Mouse (Mus musculus) lung, adult 2 months (tissue): ENCODE measurements at regions not wholly inside any gene's neighbourhood (a gene's known extent, or its start where the extent isn't known, plus 50 kb on each side); places are given as distances from the start of the nearest gene placed in this dataset.

Experiments used
- DNase-seq: peaks from one replicate; pipeline ENCODE4 v3.0.0; 2022
- H3K4me1 ChIP-seq: fragments of 200-500 bp; 2 replicates; pipeline ENCODE4 v1.6.1; 2011; ENCODE audit warnings: low read length; ENCODE audit not compliant: control insufficient read depth, insufficient read depth
- H3K4me3 ChIP-seq: fragments of 200-500 bp; replicated peaks from 2 replicates; pipeline ENCODE3; 2011; ENCODE audit warnings: low read depth, mild to moderate bottlenecking, control low read depth, low read length; ENCODE audit errors: extremely low read depth
- CTCF ChIP-seq: fragments of 200-500 bp; IDR thresholded peaks from 2 replicates; pipeline ENCODE4 v1.5.1; 2011; ENCODE audit warnings: mild to moderate bottlenecking, low read length, control low read depth; ENCODE audit not compliant: insufficient read depth
- POLR2A ChIP-seq: fragments of 200-500 bp; IDR thresholded peaks from 2 replicates; pipeline ENCODE4 v1.6.1; 2011; ENCODE audit warnings: low read depth, mild to moderate bottlenecking, control low read depth, low read length, borderline replicate concordance; ENCODE audit errors: extremely low read depth
- WGBS: fragments of 180-500 bp; shearing (Covaris S2); methylation state at CpG from one replicate; pipeline ENCODE4 v1.1.7; 2018; 5-methylcytosine and 5-hydroxymethylcytosine counted together

DNA sequence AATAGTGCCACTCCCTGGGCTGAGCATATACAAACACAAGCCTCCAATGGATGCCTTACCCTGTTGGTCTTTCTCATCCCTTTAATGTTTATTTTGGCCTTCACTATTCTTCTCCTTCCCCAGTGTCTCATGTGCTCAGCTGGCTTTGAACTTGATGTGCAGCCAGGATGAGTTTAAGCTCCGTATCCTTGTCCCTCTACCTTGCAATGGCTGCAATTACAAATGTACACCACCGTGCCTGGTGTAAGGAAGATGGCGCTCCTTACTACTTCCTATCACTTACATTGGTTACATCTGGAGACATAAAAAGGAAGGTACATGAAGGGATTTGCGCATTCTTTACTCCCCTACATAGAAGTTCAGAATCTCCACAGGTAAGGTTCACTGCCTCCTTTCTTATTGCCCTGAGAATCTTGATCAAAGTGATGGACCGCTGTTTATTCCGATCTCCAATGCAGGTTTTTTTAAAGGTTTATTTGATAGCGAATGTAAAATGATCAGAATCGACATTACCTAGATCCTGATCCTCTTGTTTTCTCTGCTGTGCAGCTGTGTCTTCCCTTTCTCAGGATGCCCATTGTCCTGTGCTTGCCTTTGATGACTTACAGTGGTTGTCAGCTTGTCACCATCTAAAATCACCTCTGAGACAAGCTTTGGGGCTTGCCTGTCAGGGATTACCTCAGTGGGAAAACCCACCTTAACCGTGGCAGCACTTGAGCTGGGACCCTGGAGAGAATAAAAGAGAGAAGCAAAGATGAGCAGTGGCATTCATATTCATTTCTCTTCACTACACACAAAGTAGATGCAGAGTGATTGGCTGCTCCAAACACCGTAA, 178.1 kb downstream of the Ifng start:
- H3K4me3 ChIP-seq, result no peak overlapping the region
- DNase-seq, result no peak
- 91% methylated on average over 10 of the region's 10 CpGs for WGBS
- TF ChIP-seq CTCF, result no peak
- no peak for TF ChIP-seq POLR2A
- H3K4me1 ChIP-seq, result no peaks in the 10 kb centered on the region

DNA sequence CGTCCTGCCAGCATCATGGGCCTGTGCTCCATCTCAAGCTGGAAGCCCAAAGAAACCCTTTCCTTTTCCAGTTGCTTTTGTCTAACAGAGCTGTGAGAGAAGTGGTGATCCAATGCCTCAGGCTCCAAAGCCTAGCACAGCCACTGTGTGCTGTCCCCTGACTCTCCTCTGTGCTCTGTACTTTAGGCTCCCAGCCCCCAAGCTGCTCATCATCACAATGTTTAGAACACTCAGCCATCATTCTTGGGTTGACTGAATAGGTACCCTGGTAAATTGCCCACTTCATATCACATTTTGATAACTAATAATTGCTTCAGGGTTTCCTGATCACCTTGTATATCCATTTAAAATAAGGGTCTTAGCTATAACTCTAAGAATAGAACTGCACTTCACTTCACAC, 178.8 kb downstream of the Ifng start:
- 78% methylated on average over 1 of the region's 1 CpGs for WGBS
- DNase-seq, result no peak
- Histone ChIP-seq H3K4me3 (no peak overlapping the region), H3K4me1 (no peaks in the 10 kb centered on the region)
- no peak for TF ChIP-seq POLR2A
- no peak for TF ChIP-seq CTCF

DNA sequence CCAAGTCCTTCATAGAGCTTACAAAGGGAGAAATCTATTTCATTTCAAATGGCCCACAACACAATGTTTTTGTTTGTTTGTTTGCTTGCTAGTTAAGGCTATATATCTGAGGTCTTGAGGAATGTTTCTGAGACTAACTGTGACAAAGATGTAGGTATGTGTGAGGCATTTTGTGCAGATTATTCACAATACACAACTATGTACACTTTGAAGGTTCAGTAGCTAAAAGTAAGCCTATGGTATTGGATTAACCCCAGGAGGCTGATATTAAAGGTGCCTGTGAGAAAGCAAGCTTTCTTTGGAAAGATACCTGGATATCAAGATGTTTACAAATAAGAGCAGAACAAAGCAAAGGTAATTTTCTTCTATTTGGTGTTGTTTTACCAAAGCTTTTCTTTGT, 179.8 kb downstream of the Ifng start:
- no peak for DNase-seq
- H3K4me1 ChIP-seq, result no peaks in the 10 kb centered on the region
- no peak for TF ChIP-seq CTCF
- no peak for TF ChIP-seq POLR2A
- H3K4me3 ChIP-seq, result no peak overlapping the region

DNA sequence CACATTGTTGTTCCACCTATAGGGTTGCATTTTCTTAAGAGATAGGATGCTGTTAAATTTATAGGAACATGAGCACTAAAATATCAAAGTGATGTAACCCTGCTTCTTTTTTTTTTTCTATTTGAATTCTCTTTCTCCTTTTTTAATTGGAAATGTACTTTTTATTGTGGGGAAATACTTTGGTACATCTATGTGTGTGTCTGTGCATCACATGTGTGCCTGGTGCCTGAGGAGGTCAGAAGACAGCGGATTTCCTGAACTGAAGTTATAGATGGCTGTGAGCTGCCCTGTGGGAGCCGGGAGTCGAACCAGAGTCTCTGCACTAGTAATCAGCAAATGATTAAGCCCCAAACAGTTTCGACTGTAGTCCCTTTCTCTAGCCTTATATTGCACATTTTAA, 180.7 kb downstream of the Ifng start:
- WGBS, result 89% methylated on average over 4 of the region's 4 CpGs
- no peak for DNase-seq

DNA sequence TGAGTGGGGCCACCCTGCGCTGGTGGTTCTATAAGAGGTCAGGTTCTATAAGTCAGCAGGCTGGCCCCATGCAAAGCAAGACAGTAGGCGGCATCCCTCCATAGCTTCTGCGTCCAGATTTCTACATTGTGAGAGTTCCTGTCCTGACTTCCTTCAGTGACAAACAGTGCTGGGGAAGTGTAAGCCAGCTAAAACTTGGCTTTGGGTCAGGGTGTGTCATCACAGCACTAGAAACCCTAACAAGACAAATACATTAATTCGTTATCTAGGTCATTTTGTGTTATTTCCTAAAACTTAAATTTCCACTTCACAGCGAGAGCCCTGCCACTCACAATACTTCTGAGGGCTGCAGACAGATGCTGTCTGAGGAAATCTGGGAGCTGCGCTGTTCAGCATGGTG, 181.3 kb downstream of the Ifng start:
- TF ChIP-seq CTCF (no peak), POLR2A (no peak)
- WGBS, result 46% methylated on average over 6 of the region's 6 CpGs
- Histone ChIP-seq H3K4me3 (no peak overlapping the region), H3K4me1 (no peaks in the 10 kb centered on the region)
- no peak for DNase-seq

More for the DNA sequence above, 180.7 kb downstream of the Ifng start:
- no peak overlapping the region for H3K4me3 ChIP-seq
- H3K4me1 ChIP-seq, result no peaks in the 10 kb centered on the region
- TF ChIP-seq CTCF (no peak), POLR2A (no peak)

DNA sequence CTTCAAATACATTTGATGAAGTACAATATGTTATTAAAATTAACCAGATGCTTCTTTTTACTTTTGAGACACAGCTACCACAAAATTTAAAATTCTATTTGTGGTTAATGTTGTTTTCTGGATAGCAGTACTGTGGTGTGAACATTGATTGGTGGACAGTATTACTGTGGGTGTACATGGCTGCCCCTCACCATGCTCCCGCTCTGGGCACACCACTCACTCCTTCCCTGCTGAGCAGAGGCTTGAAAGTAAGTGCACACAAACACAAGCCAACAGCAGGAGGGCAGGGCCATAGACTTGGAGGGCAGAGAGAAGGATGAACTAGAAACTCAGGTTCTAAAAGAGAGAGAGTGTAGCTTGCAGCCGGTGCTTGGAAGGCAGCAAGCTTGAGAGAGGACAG, 182.1 kb downstream of the Ifng start:
- Histone ChIP-seq H3K4me3 (no peak overlapping the region), H3K4me1 (no peaks in the 10 kb centered on the region)
- 84% methylated on average over 2 of the region's 2 CpGs for WGBS
- TF ChIP-seq POLR2A (no peak), CTCF (no peak)
- no peak for DNase-seq

DNA sequence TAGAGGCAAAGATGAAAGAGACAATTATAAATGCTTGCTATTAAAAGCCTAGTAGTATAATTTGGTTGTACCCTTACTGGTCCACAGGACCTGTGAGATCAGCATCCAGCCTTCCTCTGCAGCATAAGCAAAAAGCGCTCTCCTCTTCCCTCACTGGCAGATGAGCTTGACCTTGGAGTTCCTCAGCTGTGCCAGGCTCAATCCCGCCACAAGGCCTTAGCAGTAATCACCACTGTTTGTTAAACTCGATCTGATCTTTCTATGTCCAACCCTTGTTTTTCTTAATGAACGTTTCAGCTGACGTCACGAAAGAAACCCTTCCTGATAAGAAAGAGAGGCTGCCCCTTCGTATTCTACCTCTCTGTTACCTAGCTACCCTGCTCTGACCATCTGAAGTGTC, 183.5 kb downstream of the Ifng start:
- no peak for DNase-seq
- 73% methylated on average over 7 of the region's 7 CpGs for WGBS

DNA sequence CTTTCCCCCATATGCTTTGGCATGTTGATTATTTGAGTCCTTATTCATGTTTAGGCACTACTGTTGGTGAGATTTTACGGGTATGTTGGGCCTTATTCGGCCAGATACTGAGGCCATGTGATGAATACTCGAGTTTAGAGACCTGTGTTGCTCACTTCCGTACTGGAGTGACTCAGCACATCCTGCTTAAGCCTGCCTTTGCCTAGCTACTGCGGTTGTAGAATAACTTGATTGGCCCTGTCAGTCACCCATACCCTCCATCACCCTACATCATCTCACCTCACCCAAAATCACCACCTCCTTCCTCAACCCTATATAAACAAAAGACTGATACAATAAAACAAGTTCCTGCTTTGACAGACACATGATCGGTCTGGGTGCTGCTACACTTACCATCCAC, 187.2 kb downstream of the Ifng start:
- no peak for DNase-seq
- WGBS, result 76% methylated on average over 6 of the region's 6 CpGs
- H3K4me3 ChIP-seq, result no peak overlapping the region
- no peaks in the 10 kb centered on the region; the same call in 1 of the 2 replicates for H3K4me1 ChIP-seq
- no peak for TF ChIP-seq CTCF
- no peak for TF ChIP-seq POLR2A

More for the DNA sequence above, 183.5 kb downstream of the Ifng start:
- TF ChIP-seq POLR2A (no peak), CTCF (no peak)
- no peaks in the 10 kb centered on the region for H3K4me1 ChIP-seq
- H3K4me3 ChIP-seq, result no peak overlapping the region

DNA sequence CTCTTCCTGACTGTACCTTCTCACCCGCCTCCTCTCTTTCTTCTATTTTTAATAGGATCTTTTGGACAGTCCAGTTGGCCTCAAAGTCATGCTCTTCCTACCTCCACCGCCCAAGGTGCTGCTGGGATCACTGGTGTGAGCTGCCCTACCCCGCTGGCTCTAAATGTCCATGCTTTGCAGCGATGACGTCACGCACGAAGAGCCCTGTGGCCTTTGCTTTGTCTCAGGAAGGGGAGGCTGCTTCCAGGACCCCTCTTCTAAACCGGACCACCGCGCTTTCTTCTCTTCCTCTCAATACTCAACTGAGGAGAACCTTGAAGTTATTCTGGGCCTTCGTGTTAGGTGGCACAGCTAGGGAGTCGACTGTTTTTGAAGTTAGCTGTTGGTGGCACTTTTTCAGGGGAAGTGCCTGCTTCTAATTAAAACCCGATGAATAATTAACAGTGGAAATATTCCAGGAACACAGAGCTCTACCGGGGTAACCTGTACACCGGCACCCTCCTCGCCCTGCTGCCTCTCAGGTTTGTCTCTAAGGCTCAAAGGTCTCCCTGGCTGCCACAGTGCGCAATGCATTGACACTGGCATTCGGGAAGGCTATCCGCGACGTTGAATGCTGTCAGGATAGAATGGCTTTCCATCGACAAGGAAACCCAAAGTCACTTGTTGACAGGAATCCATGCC, 188.7 kb downstream of the Ifng start:
- TF ChIP-seq CTCF (no peak), POLR2A (no peak)
- DNase-seq, result no peak
- Histone ChIP-seq H3K4me1 (no peaks in the 10 kb centered on the region; the same call in 1 of the 2 replicates), H3K4me3 (no peak overlapping the region)
- WGBS, result 95% methylated on average over 22 of the region's 22 CpGs

DNA sequence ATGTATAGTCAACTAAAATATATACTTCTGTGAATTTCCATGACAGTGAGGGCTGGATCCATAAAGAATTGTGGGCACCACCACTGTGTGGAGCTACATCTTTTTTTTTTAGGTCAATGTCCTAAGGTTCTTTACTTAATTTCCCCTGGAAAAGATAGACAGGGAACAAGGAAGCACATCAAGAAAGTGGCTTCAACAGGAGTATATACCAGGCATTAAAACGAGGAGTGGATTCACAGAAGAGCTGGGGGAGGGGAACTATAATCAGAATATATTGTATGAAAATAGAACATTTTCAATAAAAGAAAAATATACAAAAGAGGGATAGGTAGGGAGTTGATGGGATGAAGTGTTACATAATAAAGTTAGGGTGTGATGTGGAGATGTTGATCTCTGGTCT, 190.9 kb downstream of the Ifng start:
- H3K4me3 ChIP-seq, result no peak overlapping the region
- WGBS, result 83% methylated on average over 1 of the region's 1 CpGs
- no peak for DNase-seq
- TF ChIP-seq CTCF (no peak), POLR2A (no peak)
- H3K4me1 ChIP-seq, result no peaks in the 10 kb centered on the region; the same call in 1 of the 2 replicates
